ENCODE assay signal across 10 mouse cellular contexts in the genomic region with DNA sequence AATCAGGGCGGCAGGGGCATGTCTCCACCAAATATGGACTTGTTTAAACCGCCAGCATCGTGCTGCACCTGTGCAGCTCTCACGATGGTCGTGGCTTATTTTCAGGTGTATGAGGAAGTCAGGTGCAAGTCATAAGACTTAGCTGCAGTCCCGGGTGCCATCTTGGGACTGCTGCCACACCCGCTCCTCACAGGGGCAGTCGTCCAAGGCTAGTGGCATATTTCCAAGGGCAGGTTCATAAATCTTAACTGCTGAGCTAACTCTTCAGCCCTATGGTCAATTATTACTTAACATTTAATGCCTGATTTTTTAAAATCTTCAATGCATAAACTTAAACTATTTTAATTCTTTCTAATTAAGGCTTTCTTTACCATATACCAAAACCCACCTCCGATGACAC. TPM values are rescaled to one million over a fixed set of nuclear protein-coding genes. Genes with fewer than 3 reads are reported as not detected.
"Had no signal": no experiment of that assay in that cellular context is flagged by ENCODE, and none has a peak within 500 bp of the region (broad histone marks: within the 10 kb centered on the region; RNA-seq: fewer than 3 reads in every experiment).

No protein-coding gene starts in this region.

RNA-seq across cellular contexts. Expression of gene Lyg1, which starts 19.1 kb away (rescaled TPM):
- total RNA-seq: layer of hippocampus, adult 8-10 months; layer of hippocampus, postnatal 10 days; layer of hippocampus, postnatal 36 days; left cerebral cortex, adult 2 months; left cerebral cortex, postnatal 10 days; left cerebral cortex, postnatal 36 days; liver, adult 2 months; megakaryocyte progenitor cell, adult 5-6 weeks; megakaryocyte-erythroid progenitor cell, adult 5-6 weeks; midbrain, postnatal 0 days had no signal
